8 mouse cellular contexts compared by ENCODE assay signal in genomic region chr7:134227773-134228455, GRCm38 (mm10). TPM values are rescaled to one million over a fixed set of nuclear protein-coding genes. Genes with fewer than 3 reads are reported as not detected.
DNase-seq lines count a peak whose midpoint lies in the region; ATAC-seq lines count a peak whose summit lies in the region.

No protein-coding gene starts in this region.

- H3K9ac ChIP-seq in lung, embryonic 15.5 days = no peak overlapping the region
- H3K9ac ChIP-seq in neural tube, embryonic 15.5 days (replicated peaks) = no peak overlapping the region

- DNase-seq in adrenal gland, adult 2 months = peak; percentile 26
- no peak for DNase-seq in adrenal gland, adult 8-10 months
- DNase-seq in lung, postnatal 25 days (ENCODE audit: low spot score) = no peak
- peak; percentile 70 for DNase-seq in kidney, postnatal 14 days
- no peak for DNase-seq in thymus, postnatal 10 days (ENCODE audit: low spot score in 2 of 2)
- DNase-seq in frontal cortex, postnatal 36 days (ENCODE audit: low spot score in 2 of 2) = no peak

- no peak overlapping the region for H3K4me3 ChIP-seq in lung, embryonic 15.5 days
- no peak overlapping the region for H3K4me3 ChIP-seq in neural tube, embryonic 15.5 days (replicated peaks)

- 19% methylated on average over 13 of the region's 13 CpGs for WGBS in lung, embryonic 15.5 days
- 26% methylated on average over 13 of the region's 13 CpGs for WGBS in neural tube, embryonic 15.5 days

- no peaks in the 10 kb centered on the region for H3K27me3 ChIP-seq in lung, embryonic 15.5 days
- H3K27me3 ChIP-seq in neural tube, embryonic 15.5 days (replicated peaks) = peaks cover 24% of the 10 kb centered on the region; the same call in 1 of the 2 replicates

- no peak overlapping the region for H3K4me2 ChIP-seq in lung, embryonic 15.5 days
- peak overlapping the region; percentile 13 for H3K4me2 ChIP-seq in neural tube, embryonic 15.5 days

- no peaks in the 10 kb centered on the region for H3K36me3 ChIP-seq in lung, embryonic 15.5 days
- no peaks in the 10 kb centered on the region for H3K36me3 ChIP-seq in neural tube, embryonic 15.5 days

- peak; percentile 7; the same call in 1 of the 2 replicates for ATAC-seq in lung, embryonic 15.5 days (ENCODE audit: borderline replicate concordance, extremely low read depth, low FRiP score, low TSS enrichment)
- ATAC-seq in neural tube, embryonic 15.5 days (ENCODE audit: low FRiP score) = no peak

- peak overlapping the region; percentile 80 for H3K27ac ChIP-seq in lung, embryonic 15.5 days
- no peak overlapping the region for H3K27ac ChIP-seq in neural tube, embryonic 15.5 days (replicated peaks)

- no peaks in the 10 kb centered on the region for H3K9me3 ChIP-seq in lung, embryonic 15.5 days
- H3K9me3 ChIP-seq in neural tube, embryonic 15.5 days (replicated peaks) = no peaks in the 10 kb centered on the region

- peaks cover 70% of the 10 kb centered on the region for H3K4me1 ChIP-seq in lung, embryonic 15.5 days
- H3K4me1 ChIP-seq in neural tube, embryonic 15.5 days = peaks cover 29% of the 10 kb centered on the region

RNA-seq across cellular contexts. Expression of gene Adam12, which starts 4.0 kb away (rescaled TPM):
- total RNA-seq in adrenal gland, adult 2 months (2021) = 10 to 100 TPM in 1 of 2 experiments, 1 to 10 TPM in 1; 6.2 to 21.7 TPM
- polyA plus RNA-seq in adrenal gland, adult 2 months (2012; rRNA removed) = 2.3 and 4.7 TPM in 2 replicates
- total RNA-seq in adrenal gland, adult 8-10 months (2022) = 1 to 10 TPM; 5.3 to 7.2 (median 5.8) TPM
- polyA plus RNA-seq in lung, embryonic 15.5 days (2015; fragmentation: Nextera tagmentation; extraction: Ambion mirVana) = 17.7 and 23.2 TPM in 2 replicates
- 3.7 and 5.1 TPM in 2 replicates for polyA plus RNA-seq in neural tube, embryonic 15.5 days (2015; fragmentation: Nextera tagmentation; extraction: Ambion mirVana)

Comparison
In these comparisons a context has a peak if more than half of its experiments do, and no peak if none do; other contexts are left out.
1. DNase-seq: peak in adrenal gland, adult 2 months (single experiment) and kidney, postnatal 14 days (single experiment); none in adrenal gland, adult 8-10 months (single experiment), lung, postnatal 25 days (single experiment), thymus, postnatal 10 days (0 of 2) and frontal cortex, postnatal 36 days (0 of 2).